Mouse (Mus musculus) embryonic fibroblast, embryonic 13.5 days (primary cell): ENCODE measurements around the gene Defa25. TPM values are rescaled to one million over a fixed set of nuclear protein-coding genes. Genes with fewer than 3 reads are reported as not detected.
"Not testable (repeated sequence)": the region's sequence is repeated elsewhere in the genome, so short reads cannot be mapped to it uniquely, and the experiment has no call there.

ENCODE experiments used
- H3K27ac ChIP-seq: 2 replicates; pipeline ENCODE4 v1.5.1; 2012; ENCODE audit warnings: low read length, control low read depth, inconsistent platforms; ENCODE audit not compliant: insufficient read depth
- H3K4me1 ChIP-seq: 2 replicates; pipeline ENCODE4 v1.6.1; 2011; ENCODE audit warnings: low read length; ENCODE audit not compliant: control insufficient read depth, insufficient read depth
- H3K4me3 ChIP-seq: 2 replicates; pipeline ENCODE4 v1.5.1; 2011; ENCODE audit warnings: mild to moderate bottlenecking, control low read depth, low read length; ENCODE audit not compliant: insufficient read depth
- CTCF ChIP-seq: IDR thresholded peaks from 2 replicates; pipeline ENCODE4 v1.5.1; 2011; ENCODE audit warnings: mild to moderate bottlenecking, control low read depth, low read length, moderate library complexity, borderline replicate concordance; ENCODE audit not compliant: insufficient read depth
- POLR2A ChIP-seq: IDR thresholded peaks from 2 replicates; pipeline ENCODE4 v1.6.1; 2011; ENCODE audit warnings: low read depth, mild to moderate bottlenecking, control low read depth, low read length, moderate library complexity
- polyA plus RNA-seq: library from polyadenylated mRNA; stranded (reverse); fragments of >200 nt; gene quantifications from 2 replicates; pipeline ENCODE4 v1.2.4, GENCODE M21; 2011; ENCODE audit warnings: low read depth; ENCODE audit not compliant: missing spikeins, insufficient read length

Gene Defa25
- polyA plus RNA-seq = not detected in 2 replicates

- H3K27ac ChIP-seq, H3K4me3 ChIP-seq, H3K4me1 ChIP-seq: not testable (repeated sequence)
Measured at GRCm38 (mm10) chr8:21084142-21084541, at the start of gene Defa25. Gene Defa25, plus strand, starts transcription at chr8:21084442.

- H3K27ac ChIP-seq, H3K4me1 ChIP-seq, H3K4me3 ChIP-seq: not testable (repeated sequence)
Measured at GRCm38 (mm10) chr8:21054747-21055146, 29.5 kb upstream of the Defa25 start, which contains the start of gene Defa23. Gene Defa23, plus strand, starts transcription at chr8:21055047.

DNA sequence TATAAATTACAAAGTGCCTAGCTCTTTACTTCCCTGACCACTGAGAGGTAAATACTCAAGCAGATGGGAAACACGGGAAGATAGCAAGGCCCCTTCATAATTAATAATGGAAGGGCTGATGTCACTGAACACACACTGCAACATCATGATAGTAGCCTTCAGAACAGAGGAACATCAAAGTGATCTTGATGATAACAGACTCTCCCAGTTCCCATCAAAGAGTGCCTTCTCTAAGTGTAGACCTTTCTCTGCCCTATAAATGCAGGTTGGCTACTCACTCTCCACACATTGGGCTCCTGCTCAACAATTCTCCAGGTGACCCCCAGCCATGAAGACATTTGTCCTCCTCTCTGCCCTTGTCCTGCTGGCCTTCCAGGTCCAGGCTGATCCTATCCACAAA lies 19.5 kb upstream of the Defa25 start, which contains the start of gene Defa35:
Gene Defa35 (plus strand): TSS at position 301 of the 400 bp plus-strand sequence.
- H3K27ac ChIP-seq, H3K4me1 ChIP-seq, H3K4me3 ChIP-seq: not testable (repeated sequence)

GRCm38 (mm10) chr8:21093106-21093505 lies 8.9 kb downstream of the Defa25 start:
- no peaks in the 10 kb centered on the region for H3K4me1 ChIP-seq
- no peak for TF ChIP-seq POLR2A
- TF ChIP-seq CTCF = no peak
- no peak overlapping the region for H3K4me3 ChIP-seq
- H3K27ac ChIP-seq = no peak overlapping the region

DNA sequence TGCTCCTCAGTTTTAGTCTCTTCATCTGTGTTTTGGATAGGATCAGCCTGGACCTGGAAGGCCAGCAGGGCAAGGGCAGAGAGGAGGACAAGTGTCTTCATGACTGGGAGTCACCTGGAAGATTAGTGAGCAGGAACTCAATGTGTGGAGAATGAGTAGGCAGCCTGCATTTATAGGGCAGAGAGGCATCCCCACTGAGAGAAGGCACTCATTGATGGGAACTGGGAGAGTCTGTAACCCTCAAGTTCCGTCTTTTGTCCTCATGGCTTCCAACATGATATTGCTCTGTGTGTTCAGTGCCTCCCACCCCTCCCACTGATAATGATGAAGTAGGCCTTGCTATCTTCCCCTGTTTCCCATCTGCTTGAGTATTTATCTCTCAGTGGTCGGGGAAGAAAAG lies 11.7 kb downstream of the Defa25 start, which contains the start of gene Gm14851:
Gene Gm14851 (minus strand): TSS at position 101 of the 400 bp plus-strand sequence.
- not testable (repeated sequence) for H3K4me1 ChIP-seq, H3K27ac ChIP-seq, H3K4me3 ChIP-seq

DNA sequence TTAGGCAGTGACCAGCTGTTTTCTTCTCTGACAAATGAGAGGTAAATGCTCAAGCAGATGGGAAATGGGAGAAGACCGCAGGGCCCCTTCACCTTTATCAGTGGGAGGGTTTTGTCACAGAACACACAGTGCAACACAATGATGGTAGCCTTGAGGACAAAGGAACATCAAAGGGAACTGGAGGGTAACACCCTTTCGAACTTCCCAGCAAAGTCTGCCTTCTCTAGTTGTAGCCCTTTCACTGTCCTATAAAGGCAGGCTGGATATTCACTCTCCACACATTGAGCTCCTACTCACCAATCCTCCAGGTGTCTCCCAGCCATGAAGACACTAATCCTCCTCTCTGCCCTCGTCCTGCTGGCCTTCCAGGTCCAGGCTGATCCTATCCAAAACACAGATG lies 50.1 kb downstream of the Defa25 start, which contains the start of gene Defa30:
Gene Defa30 (plus strand): TSS at position 301 of the 400 bp plus-strand sequence.
- not testable (repeated sequence) for H3K4me1 ChIP-seq, H3K4me3 ChIP-seq, H3K27ac ChIP-seq

Other genes starting within 250 kb of the Defa25 start
- gene Defb33, start 191.8 kb upstream of the Defa25 start, polyA plus RNA-seq = not detected in 2 replicates
- gene Gm15056, start 181.8 kb upstream of the Defa25 start, polyA plus RNA-seq = not detected in 2 replicates
- gene Gm6040, start 162.4 kb upstream of the Defa25 start, polyA plus RNA-seq = not detected in 2 replicates
- not detected in 2 replicates for gene AY761185, start 139.7 kb upstream of the Defa25 start, polyA plus RNA-seq
- not detected in 2 replicates for gene Defa21, start 58.9 kb upstream of the Defa25 start, polyA plus RNA-seq
- gene Defa23, start 29.4 kb upstream of the Defa25 start, polyA plus RNA-seq = not detected in 2 replicates
- not detected in 2 replicates for gene Defa35, start 19.4 kb upstream of the Defa25 start, polyA plus RNA-seq
- gene Gm14851, start 11.6 kb downstream of the Defa25 start, polyA plus RNA-seq = not detected in 2 replicates
- gene Defa30, start 50.2 kb downstream of the Defa25 start, polyA plus RNA-seq = not detected in 2 replicates
- gene Defa22, start 77.8 kb downstream of the Defa25 start, polyA plus RNA-seq = not detected in 2 replicates
- gene Defa31, start 107.2 kb downstream of the Defa25 start, polyA plus RNA-seq = not detected in 2 replicates
- gene Gm15293, start 117.1 kb downstream of the Defa25 start, polyA plus RNA-seq = not detected in 2 replicates
- gene Gm15292, start 165.3 kb downstream of the Defa25 start, polyA plus RNA-seq = not detected in 2 replicates
- not detected in 2 replicates for gene Defa27, start 231.1 kb downstream of the Defa25 start, polyA plus RNA-seq
- gene Defa29, start 242.6 kb downstream of the Defa25 start, polyA plus RNA-seq = not detected in 2 replicates